Comparison of ENCODE assay signal across 8 mouse cellular contexts in the genomic region with DNA sequence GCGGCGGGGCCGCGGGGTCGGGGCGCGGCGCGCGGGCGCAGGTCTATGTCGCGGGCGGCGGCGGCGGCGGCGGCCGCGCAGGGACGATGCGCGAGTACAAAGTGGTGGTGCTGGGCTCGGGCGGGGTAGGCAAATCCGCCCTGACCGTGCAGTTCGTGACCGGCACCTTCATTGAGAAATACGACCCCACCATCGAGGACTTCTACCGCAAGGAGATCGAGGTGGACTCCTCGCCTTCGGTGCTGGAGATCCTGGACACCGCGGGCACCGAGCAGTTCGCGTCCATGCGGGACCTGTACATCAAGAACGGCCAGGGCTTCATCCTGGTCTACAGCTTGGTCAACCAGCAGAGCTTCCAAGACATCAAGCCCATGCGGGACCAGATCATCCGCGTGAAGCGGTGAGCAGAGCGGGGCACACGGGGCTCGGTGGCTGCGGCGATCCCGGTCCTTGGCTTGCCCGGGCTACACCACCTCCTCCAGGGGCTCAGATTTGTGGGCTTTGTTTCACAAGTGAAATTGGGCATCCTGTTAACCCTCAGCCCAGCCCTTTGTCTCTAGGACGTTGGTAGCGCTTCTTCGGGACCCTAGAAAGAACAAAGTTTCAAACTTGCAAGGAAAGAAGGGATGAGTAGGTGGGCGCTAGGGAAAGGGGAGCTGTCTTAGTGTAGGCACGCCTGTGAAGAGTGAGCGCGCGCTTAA. TPM values are rescaled to one million over a fixed set of nuclear protein-coding genes. Genes with fewer than 3 reads are reported as not detected.
DNase-seq lines count a peak whose midpoint lies in the region; ATAC-seq lines count a peak whose summit lies in the region.

No protein-coding gene starts in this region.

- H3K4me2 ChIP-seq in limb, embryonic 13.5 days (replicated peaks): peak overlapping the region; percentile 82
- peak overlapping the region; percentile 68 for H3K4me2 ChIP-seq in neural tube, embryonic 11.5 days (ENCODE audit: low read depth)

- no peaks in the 10 kb centered on the region for H3K9me3 ChIP-seq in limb, embryonic 13.5 days
- no peaks in the 10 kb centered on the region for H3K9me3 ChIP-seq in neural tube, embryonic 11.5 days (ENCODE audit: control insufficient read depth, low read length)

- intact Hi-C loops in heart, postnatal 10 days (cut with DNase I): loop anchor here (2.0 to 5.0 kb wide), 5 partner anchors 54 to 341 kb away; a partner anchor contains a TSS

- H3K4me3 ChIP-seq in limb, embryonic 13.5 days: peak overlapping the region; percentile 80
- peak overlapping the region; percentile 75 for H3K4me3 ChIP-seq in neural tube, embryonic 11.5 days (ENCODE audit: low read depth, low read length)

- H3K36me3 ChIP-seq in limb, embryonic 13.5 days: peaks cover 7% of the 10 kb centered on the region; the same call in 1 of the 2 replicates
- no peaks in the 10 kb centered on the region for H3K36me3 ChIP-seq in neural tube, embryonic 11.5 days (ENCODE audit: control insufficient read depth, insufficient read depth, low read length)

- no peaks in the 10 kb centered on the region for H3K27me3 ChIP-seq in limb, embryonic 13.5 days
- H3K27me3 ChIP-seq in neural tube, embryonic 11.5 days (ENCODE audit: control insufficient read depth, insufficient read depth, low read length): no peaks in the 10 kb centered on the region

- ATAC-seq in limb, embryonic 13.5 days (ENCODE audit: low FRiP score, low read depth): peak; percentile 3
- ATAC-seq in neural tube, embryonic 11.5 days (ENCODE audit: insufficient read depth, low FRiP score, low TSS enrichment): peak; percentile 17
- ATAC-seq in frontal cortex, adult (ENCODE audit: low TSS enrichment): no peak

- H3K27ac ChIP-seq in limb, embryonic 13.5 days: peak overlapping the region; percentile 91
- peak overlapping the region; percentile 92 for H3K27ac ChIP-seq in neural tube, embryonic 11.5 days (ENCODE audit: low read depth, low read length)

- H3K9ac ChIP-seq in limb, embryonic 13.5 days: peak overlapping the region; percentile 85
- H3K9ac ChIP-seq in neural tube, embryonic 11.5 days (ENCODE audit: low read length): peak overlapping the region; percentile 76

- H3K4me1 ChIP-seq in limb, embryonic 13.5 days: peaks cover 17% of the 10 kb centered on the region
- H3K4me1 ChIP-seq in neural tube, embryonic 11.5 days (ENCODE audit: control insufficient read depth, insufficient read depth, low read length): peaks cover 4% of the 10 kb centered on the region

- DNase-seq in kidney, adult 18-20 months: peak; percentile 52
- DNase-seq in kidney, postnatal 14 days: no peak
- DNase-seq in ES-CJ7 (ENCODE audit: low read depth, low spot score): peak; percentile 26
- peak; percentile 24 for DNase-seq in embryo, embryonic 11.5 days (ENCODE audit: low read depth, low spot score)
- peak; percentile 56 to 61 for DNase-seq in heart, postnatal 10 days
- DNase-seq in neural tube, embryonic 11.5 days (ENCODE audit: low spot score): peak; percentile 63

- WGBS in limb, embryonic 13.5 days: under 1% methylated on average over 51 of the region's 62 CpGs
- WGBS in neural tube, embryonic 11.5 days: under 1% methylated on average over 47 of the region's 62 CpGs

RNA-seq across cellular contexts. Expression of a gene that starts 0.5 kb away (rescaled TPM):
- 10 to 100 TPM; 20.2 to 24.0 TPM for total RNA-seq in heart, postnatal 10 days (2021)
- polyA plus RNA-seq in limb, embryonic 13.5 days (2015; fragmentation: Nextera tagmentation; extraction: Ambion mirVana): 12.3 and 12.8 TPM in 2 replicates
- polyA plus RNA-seq in neural tube, embryonic 11.5 days (2014; fragmentation: Nextera tagmentation; extraction: Ambion mirVana): 17.9 and 18.2 TPM in 2 replicates
